Comparison of ENCODE assay signal across 8 mouse cellular contexts in the genomic region with DNA sequence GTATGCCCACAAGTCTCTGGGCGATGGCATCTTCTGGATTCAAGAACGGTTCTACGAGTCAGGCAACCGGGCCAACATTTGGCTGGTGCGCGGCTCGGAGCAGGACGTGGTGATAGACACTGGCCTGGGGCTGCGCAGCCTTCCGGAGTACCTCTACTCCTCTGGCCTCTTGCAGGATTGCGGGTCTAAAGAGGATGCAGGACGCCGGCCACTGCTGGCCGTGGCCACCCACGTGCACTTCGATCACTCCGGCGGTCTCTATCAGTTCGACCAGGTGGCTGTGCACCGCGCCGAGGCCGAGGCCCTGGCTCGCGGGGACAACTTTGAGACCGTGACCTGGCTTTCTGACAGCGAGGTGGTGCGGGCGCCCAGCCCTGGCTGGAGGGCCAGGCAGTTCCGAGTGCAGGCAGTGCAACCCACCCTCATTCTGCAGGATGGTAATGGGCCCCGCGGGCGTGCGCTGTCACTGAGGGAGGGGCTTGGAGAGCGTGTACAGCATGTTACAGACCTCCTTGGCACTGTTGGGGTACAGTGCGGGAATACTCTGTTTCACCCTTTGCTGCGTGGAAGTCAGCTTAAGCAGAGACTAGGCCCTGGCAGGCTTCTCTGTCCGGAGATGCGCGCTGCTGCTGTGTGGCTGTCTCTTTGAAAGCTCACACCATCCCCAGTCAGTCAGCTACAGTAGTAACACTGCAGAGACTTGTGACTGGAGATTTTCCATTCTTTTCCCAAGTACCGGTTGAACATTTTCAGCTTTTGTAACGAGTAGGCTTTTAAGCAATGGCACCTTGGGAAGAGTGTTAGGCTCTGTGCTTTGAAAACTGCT. TPM values are rescaled to one million over a fixed set of nuclear protein-coding genes. Genes with fewer than 3 reads are reported as not detected.
DNase-seq lines count a peak whose midpoint lies in the region; ATAC-seq and TF ChIP-seq lines count a peak whose summit lies in the region.

No protein-coding gene starts in this region.

- peak overlapping the region; percentile 94 for H3K4me2 ChIP-seq in kidney, postnatal 0 days (ENCODE audit: low read length)
- H3K4me2 ChIP-seq in liver, postnatal 0 days (ENCODE audit: low read depth, low read length): peak overlapping the region; percentile 100
- H3K4me2 ChIP-seq in stomach, embryonic 14.5 days (replicated peaks; ENCODE audit: low read depth, low read length): peak overlapping the region; percentile 98

- no peaks in the 10 kb centered on the region for H3K36me3 ChIP-seq in kidney, postnatal 0 days (ENCODE audit: insufficient read depth, low read length)
- H3K36me3 ChIP-seq in liver, postnatal 0 days (replicated peaks; ENCODE audit: insufficient read depth, low read length): no peaks in the 10 kb centered on the region
- no peaks in the 10 kb centered on the region for H3K36me3 ChIP-seq in stomach, embryonic 14.5 days (ENCODE audit: control insufficient read depth, insufficient read depth, low read length)

- no peaks in the 10 kb centered on the region for H3K9me3 ChIP-seq in kidney, postnatal 0 days (replicated peaks; ENCODE audit: low read length)
- H3K9me3 ChIP-seq in liver, postnatal 0 days (ENCODE audit: low read length): no peaks in the 10 kb centered on the region
- H3K9me3 ChIP-seq in stomach, embryonic 14.5 days (ENCODE audit: control insufficient read depth, low read depth, low read length): no peaks in the 10 kb centered on the region

- H3K4me3 ChIP-seq in kidney, postnatal 0 days (replicated peaks; ENCODE audit: low read depth, low read length): peak overlapping the region; percentile 81
- peak overlapping the region; percentile 73 for H3K4me3 ChIP-seq in liver, postnatal 0 days (ENCODE audit: low read depth, low read length)
- H3K4me3 ChIP-seq in stomach, embryonic 14.5 days (ENCODE audit: low read depth, low read length): peak overlapping the region; percentile 79

- 2% methylated on average over 42 of the region's 42 CpGs for WGBS in kidney, postnatal 0 days
- WGBS in liver, postnatal 0 days (ENCODE audit: insufficient replicate concordance): 2% methylated on average over 41 of the region's 42 CpGs
- 1% methylated on average over 42 of the region's 42 CpGs for WGBS in stomach, embryonic 14.5 days

- TF ChIP-seq CTCF in kidney, postnatal 0 days (IDR thresholded peaks at IDR 0.05; ENCODE audit: low read depth): no peak
- no peak for TF ChIP-seq CTCF in liver, postnatal 0 days (IDR thresholded peaks at IDR 0.05; ENCODE audit: low read depth)

- DNase-seq in adrenal gland, postnatal 25 days: peak; percentile 37
- DNase-seq in adrenal gland, adult 8-10 months: no peak
- DNase-seq in urinary bladder, postnatal 14 days (ENCODE audit: low spot score): peak; percentile 8
- DNase-seq in urinary bladder, postnatal 10 days (ENCODE audit: low spot score): no peak
- peak; percentile 12 to 28 for DNase-seq in frontal cortex, postnatal 14 days (ENCODE audit: low spot score in 2 of 2)
- no peak for DNase-seq in kidney, postnatal 0 days (ENCODE audit: low spot score)
- no peak for DNase-seq in liver, postnatal 0 days

- ATAC-seq in kidney, postnatal 0 days (replicated peaks; ENCODE audit: low FRiP score, low read depth): peak; percentile 53
- peak; percentile 20 for ATAC-seq in liver, postnatal 0 days
- ATAC-seq in stomach, embryonic 14.5 days (ENCODE audit: insufficient number of reproducible peaks, insufficient read depth, low FRiP score, low read depth): peak; percentile 47

- peak overlapping the region; percentile 72 for H3K9ac ChIP-seq in kidney, postnatal 0 days (ENCODE audit: low read depth, low read length)
- peak overlapping the region; percentile 73 for H3K9ac ChIP-seq in liver, postnatal 0 days (replicated peaks)
- peak overlapping the region; percentile 48 for H3K9ac ChIP-seq in stomach, embryonic 14.5 days (replicated peaks; ENCODE audit: low read depth, low read length)

- H3K27me3 ChIP-seq in kidney, postnatal 0 days (ENCODE audit: insufficient read depth, low read length): no peaks in the 10 kb centered on the region
- no peaks in the 10 kb centered on the region for H3K27me3 ChIP-seq in liver, postnatal 0 days (ENCODE audit: insufficient read depth, low read length)
- no peaks in the 10 kb centered on the region for H3K27me3 ChIP-seq in stomach, embryonic 14.5 days (ENCODE audit: control insufficient read depth, insufficient read depth, low read length)

- TF ChIP-seq EP300 in liver, postnatal 0 days (IDR thresholded peaks at IDR 0.05; ENCODE audit: low read depth): no peak

- H3K27ac ChIP-seq in kidney, postnatal 0 days: peak overlapping the region; percentile 86
- H3K27ac ChIP-seq in liver, postnatal 0 days (ENCODE audit: low read depth): peak overlapping the region; percentile 86
- H3K27ac ChIP-seq in stomach, embryonic 14.5 days (ENCODE audit: low read length): peak overlapping the region; percentile 44; the same call in 1 of the 2 replicates

- peaks cover 6% of the 10 kb centered on the region for H3K4me1 ChIP-seq in kidney, postnatal 0 days (replicated peaks; ENCODE audit: insufficient read depth, low read length)
- H3K4me1 ChIP-seq in liver, postnatal 0 days (ENCODE audit: insufficient read depth): peaks cover 24% of the 10 kb centered on the region
- peaks cover 7% of the 10 kb centered on the region; the same call in 1 of the 2 replicates for H3K4me1 ChIP-seq in stomach, embryonic 14.5 days (ENCODE audit: control insufficient read depth, insufficient read depth, low read length)

RNA-seq across cellular contexts. Expression of a gene that starts 0.6 kb away (rescaled TPM):
- 13.6 and 16.6 TPM in 2 replicates for total RNA-seq in adrenal gland, postnatal 25 days (2021)
- 10 to 100 TPM; 12.2 to 19.5 (median 14.7) TPM for total RNA-seq in adrenal gland, adult 8-10 months (2022)
- polyA plus RNA-seq in kidney, postnatal 0 days (2015; fragmentation: Nextera tagmentation; extraction: Ambion mirVana): 8.7 and 9.7 TPM in 2 replicates
- polyA plus RNA-seq in liver, postnatal 0 days (2015; fragmentation: Nextera tagmentation; extraction: Ambion mirVana): 3.1 and 4.3 TPM in 2 replicates
- polyA plus RNA-seq in stomach, embryonic 14.5 days (2014; fragmentation: Nextera tagmentation; extraction: Ambion mirVana): 6.3 and 9.3 TPM in 2 replicates

RNA-seq across cellular contexts. Expression of a gene that starts 0.9 kb away (rescaled TPM):
- total RNA-seq in adrenal gland, postnatal 25 days (2021): 7.5 and 9.2 TPM in 2 replicates
- total RNA-seq in adrenal gland, adult 8-10 months (2022): 10 to 100 TPM in 1 of 4 experiments, 1 to 10 TPM in 3; 5.9 to 11.1 (median 8.4) TPM
- polyA plus RNA-seq in kidney, postnatal 0 days (2015; fragmentation: Nextera tagmentation; extraction: Ambion mirVana): 7.8 and 8.1 TPM in 2 replicates
- 6.2 and 6.6 TPM in 2 replicates for polyA plus RNA-seq in liver, postnatal 0 days (2015; fragmentation: Nextera tagmentation; extraction: Ambion mirVana)
- 13.7 and 15.0 TPM in 2 replicates for polyA plus RNA-seq in stomach, embryonic 14.5 days (2014; fragmentation: Nextera tagmentation; extraction: Ambion mirVana)

RNA-seq across cellular contexts. Expression of a gene that starts 54.3 kb away (rescaled TPM):
- total RNA-seq in adrenal gland, postnatal 25 days (2021): 22.9 and 29.9 TPM in 2 replicates
- total RNA-seq in adrenal gland, adult 8-10 months (2022): 10 to 100 TPM; 18.7 to 28.7 (median 21.8) TPM
- polyA plus RNA-seq in kidney, postnatal 0 days (2015; fragmentation: Nextera tagmentation; extraction: Ambion mirVana): 22.4 and 22.5 TPM in 2 replicates
- 10.2 and 11.8 TPM in 2 replicates for polyA plus RNA-seq in liver, postnatal 0 days (2015; fragmentation: Nextera tagmentation; extraction: Ambion mirVana)
- polyA plus RNA-seq in stomach, embryonic 14.5 days (2014; fragmentation: Nextera tagmentation; extraction: Ambion mirVana): 30.2 and 30.3 TPM in 2 replicates

Comparison
In these comparisons a context has a peak if more than half of its experiments do, and no peak if none do; other contexts are left out.
1. DNase-seq: peak in adrenal gland, postnatal 25 days (single experiment), urinary bladder, postnatal 14 days (single experiment) and frontal cortex, postnatal 14 days (2 of 2); none in adrenal gland, adult 8-10 months (single experiment), urinary bladder, postnatal 10 days (single experiment), kidney, postnatal 0 days (single experiment) and liver, postnatal 0 days (single experiment).
2. Peak in every context shown above with its lines, with median percentiles within 50 percentile points of each other: ATAC-seq, H3K27ac ChIP-seq, H3K4me2 ChIP-seq, H3K4me3 ChIP-seq and H3K9ac ChIP-seq.